Mouse (Mus musculus): ENCODE data around the gene Atp5d.

The Atp5d gene

DNA sequence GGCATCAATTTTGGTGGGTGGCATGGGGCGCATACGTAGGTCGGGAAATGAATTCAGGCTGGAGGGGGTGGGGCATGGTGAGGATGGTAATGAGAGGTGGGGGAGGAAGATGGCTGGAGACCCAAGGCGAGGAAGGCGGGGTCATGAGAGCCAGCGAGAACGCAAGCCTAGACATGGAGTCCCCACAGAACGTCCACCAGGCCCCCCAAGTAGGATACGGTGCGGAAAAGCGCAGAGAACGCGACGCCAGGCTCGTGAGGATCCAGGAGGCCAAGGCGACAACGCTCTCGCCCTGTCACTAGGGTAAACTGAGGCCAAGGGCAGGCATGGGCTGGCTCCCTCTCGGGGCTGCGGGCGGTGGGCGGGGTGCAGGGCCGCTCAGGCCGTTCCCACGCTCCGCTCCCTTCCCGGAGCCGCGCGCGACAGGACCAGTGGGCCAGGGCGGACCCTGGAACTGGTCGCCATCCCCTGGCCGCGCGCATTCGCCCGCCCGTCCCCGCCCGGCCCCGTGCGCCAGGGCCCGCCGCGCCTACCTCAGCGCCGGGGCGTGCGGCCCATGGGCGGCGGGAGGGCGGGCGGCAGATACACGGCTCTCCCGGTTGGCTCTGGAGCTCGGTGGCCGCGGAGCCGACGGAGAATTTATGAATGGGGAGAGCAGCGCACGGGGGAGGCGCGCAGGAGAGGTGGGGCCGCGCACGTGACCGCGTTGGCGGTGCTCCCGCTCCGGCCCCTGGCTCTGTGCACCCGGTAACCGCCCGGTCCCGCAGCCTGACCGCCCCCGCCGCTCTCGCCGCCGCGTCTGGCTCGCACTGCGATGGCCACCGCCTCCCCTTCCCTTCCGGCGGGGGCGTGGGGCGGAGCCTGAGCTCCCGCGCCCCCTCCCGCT lies at the start of gene Atp5d:
Gene Atp5d (plus strand): TSS at position 80 of the 886 bp plus-strand sequence.
- peak; percentile 49 for DNase-seq (ENCODE audit: low read depth)

DNA sequence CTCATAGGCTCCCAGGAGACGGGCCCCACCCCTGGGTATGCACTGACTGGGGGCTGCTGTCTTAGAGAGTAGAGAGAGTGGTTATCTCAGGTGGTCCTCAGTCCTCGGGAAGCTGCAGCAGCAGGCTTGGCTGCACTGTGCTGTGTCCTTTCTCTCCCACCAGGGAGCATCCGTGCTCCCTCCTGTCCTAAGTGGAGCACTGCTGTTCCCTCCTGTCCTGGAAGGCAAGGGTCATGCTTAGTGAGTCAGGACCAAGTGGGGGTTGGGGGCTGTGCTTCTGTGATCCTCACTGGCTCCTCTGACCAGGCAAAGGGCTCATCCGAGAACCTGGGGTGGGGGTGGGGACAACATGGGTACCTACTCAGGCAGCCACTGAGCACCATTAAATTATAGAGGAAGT lies 49.3 kb upstream of the Atp5d start:
- DNase-seq (ENCODE audit: low read depth), result no peak

DNA sequence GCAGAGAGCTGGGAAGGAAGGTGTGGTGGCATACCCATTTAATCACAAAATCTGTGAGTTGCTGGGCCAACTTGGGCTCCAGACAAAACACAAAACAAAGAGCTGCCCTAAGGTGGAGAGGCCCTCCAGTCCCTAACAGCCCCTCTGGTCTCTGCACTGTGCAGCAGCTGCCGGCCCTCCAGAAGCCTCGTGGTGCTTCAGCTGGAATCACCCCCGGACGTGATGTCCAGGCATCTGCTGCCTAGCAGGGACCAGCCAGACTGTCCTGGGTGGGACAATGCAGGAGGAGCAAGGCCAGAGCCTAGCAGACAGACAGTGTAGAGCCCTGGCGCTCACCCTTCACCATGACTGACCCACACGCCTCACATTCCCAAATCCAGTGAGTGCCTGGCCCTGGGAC lies 46.9 kb upstream of the Atp5d start:
- DNase-seq (ENCODE audit: low read depth), result no peak

DNA sequence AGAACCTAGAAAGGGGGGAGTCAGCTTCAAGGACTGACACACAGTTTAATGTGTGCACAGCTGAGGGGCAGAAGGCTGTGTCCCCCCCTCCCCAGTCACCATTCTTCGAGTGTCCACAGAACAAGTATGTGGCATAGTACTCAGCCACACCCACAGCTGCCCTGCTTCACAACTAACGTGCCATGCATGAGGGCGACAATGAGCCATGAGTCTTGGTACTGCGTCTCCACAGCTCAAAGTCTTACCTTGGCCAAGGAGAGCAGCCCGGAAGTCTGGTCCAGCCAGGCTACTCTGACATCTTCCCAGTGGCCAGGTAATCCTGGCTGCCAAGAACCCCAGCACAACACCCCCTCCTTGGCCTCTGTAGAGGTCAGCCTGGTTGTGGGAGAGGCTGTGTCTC lies 45.7 kb upstream of the Atp5d start:
- no peak for DNase-seq (ENCODE audit: low read depth)

DNA sequence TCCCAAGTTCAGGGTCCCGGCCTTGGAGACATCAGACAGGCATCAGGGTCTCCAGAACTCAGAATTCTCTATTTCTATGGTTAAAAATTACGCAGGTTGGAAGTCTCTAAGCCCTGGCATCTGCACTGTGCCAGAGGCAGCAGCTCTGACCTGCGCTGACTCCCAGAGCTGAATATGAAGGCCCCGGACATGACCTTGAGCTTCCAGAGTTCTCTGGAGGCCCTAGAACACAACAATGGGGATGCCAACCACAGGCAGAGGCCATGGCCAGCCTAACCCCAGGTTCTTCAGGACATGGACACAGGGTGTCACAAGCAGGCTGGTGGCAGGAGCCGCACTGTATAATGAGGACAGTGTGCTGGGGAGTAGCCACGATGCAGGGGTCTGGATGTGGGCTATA lies 44.3 kb upstream of the Atp5d start:
- no peak for DNase-seq (ENCODE audit: low read depth)

DNA sequence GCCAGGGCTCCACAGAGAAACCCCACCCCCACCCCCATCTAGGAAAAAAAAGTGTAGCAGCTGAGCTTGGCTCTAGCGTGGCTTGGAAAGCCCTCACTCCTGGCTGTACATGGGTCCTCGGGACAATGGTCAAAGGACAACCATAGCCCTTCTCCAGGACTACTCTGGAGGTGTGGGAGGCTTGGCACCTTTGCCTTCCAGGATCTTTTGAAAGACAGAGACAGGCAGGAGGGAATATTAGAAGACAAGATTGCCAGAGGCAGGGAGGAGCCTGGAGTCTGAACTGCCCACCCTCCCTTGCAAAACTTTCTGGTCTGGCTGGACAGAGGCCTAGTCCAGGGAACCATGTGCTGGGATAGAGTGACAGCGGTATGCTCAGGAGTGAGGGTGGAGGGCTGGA lies 43.7 kb upstream of the Atp5d start:
- DNase-seq (ENCODE audit: low read depth), result no peak

DNA sequence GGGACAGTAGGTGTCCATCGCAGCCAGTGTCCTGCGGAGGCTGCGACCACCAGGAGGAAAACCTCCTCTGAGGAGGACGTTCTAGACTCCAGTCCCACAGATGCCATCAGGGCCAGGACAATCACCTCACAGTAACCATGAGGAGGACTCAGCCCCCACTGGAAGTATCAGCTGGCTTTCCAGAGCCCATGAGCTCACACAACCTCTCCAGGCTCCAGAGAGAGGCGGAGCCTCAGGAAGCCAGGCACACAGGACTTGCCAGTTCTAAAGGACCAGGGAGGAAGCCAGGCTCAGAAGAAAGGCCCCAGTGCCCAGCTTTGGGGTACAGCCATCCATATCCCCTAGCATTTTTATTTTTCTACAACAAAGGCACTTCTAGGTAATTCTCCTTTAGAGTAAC lies 42.9 kb upstream of the Atp5d start:
- no peak for DNase-seq (ENCODE audit: low read depth)

DNA sequence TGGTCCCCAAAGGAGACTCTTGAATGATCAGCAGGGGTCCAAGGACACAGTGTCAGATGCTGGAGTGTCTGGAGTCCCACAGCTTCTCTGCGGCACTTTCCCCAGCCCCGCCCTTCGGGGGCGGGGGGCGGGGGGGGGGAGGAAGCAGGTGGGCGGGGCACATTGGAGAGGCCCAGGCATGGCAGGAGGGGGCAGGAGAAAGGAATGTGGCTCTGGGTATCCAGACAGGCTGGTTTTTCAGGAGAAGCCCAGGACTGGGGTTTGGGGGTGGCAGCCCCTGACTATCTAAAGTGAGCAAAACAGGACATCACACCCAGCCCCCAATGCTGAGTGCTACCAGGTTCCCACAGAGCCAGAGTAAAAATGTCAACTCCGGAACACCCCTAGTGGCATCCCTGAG lies 41.2 kb upstream of the Atp5d start:
- no peak for DNase-seq (ENCODE audit: low read depth)

DNA sequence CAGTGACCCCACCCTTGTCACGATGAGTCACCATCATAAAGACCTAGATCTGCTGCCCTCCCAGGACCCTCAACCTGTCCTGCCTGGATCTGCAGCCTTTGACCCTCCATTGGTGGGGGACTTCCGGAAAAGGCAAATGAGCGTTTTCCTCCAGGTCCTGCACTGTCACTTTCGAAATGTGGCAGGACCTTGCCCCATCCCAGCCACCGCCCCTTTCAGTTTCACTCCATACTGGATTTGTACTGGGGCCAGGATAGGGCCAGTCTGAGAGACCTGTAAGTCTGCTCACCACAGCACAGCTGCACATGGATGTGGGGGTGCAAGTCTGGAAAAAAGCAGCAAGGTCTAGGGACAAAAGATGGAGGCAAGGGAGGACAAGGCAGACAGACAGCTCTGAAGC lies 39.8 kb upstream of the Atp5d start:
- DNase-seq (ENCODE audit: low read depth), result no peak

DNA sequence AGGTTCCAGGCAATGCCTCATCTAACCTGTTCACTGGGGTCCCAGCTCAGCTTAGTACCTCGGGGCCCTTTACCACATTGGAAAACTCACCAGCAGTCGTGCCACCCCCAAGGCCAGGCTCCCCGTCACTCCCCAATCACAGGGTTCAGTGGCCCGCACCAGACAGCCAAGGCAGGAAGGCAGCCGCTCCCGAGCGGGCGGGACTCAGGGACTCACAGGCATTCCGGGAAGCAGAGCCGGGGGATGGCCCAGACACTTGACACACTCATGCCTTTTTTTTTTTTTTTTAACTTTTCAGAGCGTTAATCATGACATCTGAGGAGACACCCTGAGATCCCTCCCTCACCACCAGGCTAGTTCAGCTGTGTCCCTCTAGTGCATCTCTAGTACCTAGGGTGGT lies 37.5 kb upstream of the Atp5d start:
- no peak for DNase-seq (ENCODE audit: low read depth)

DNA sequence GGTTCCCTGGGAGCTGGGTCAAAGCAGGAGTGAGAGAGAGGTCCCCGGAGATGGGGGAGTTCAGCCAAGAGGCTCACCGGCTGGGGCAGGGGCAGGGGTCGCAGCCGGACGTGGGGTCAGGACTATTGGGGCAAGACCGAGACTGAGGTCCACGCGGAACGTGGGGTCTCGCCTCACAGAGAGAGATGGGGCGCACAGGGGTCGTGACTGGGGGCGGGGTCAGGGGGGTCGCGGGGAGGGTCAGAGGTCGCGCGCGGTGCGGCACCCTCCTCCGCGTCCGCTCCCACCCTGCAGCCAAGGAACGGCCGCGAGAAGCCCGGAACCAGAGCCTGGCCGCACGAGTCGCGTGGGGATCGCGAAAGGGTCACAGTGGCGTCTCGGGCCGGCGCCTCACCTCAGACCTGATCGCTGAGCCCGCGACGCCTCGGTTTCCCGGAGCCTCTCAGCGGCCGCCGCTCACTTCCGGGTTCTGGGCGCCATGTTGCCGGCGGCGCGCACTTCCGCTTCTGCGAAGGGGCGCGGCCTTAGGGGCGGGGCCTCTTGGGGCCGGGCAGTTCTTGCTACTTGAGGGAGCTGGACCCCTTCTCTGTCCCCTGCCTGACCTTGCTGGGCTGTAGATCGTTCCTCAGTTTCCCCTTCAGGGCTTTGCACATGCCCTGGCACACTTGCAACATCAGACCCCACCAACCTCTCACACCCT lies 36.1 kb upstream of the Atp5d start:
- peak; percentile 84 for DNase-seq (ENCODE audit: low read depth)

DNA sequence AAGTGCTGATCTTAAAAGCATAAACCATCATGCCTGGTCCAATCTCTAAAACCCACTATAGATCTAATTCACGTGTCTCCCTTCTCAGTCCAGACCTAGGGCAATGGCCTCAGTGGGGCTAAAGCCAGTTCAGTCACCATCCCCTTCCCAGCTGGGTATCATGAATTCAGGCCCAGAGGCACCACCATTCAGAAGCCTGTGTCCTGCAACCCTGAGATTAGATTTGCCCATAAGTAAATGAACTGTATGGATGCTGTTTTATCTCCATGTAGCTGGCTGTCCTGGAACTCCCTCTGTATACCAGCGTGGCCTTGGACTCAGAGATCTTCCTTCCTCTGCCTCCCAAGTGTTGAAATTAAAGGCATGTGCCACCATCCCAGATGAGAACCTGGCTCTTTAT lies 35.4 kb upstream of the Atp5d start:
- DNase-seq (ENCODE audit: low read depth), result no peak

DNA sequence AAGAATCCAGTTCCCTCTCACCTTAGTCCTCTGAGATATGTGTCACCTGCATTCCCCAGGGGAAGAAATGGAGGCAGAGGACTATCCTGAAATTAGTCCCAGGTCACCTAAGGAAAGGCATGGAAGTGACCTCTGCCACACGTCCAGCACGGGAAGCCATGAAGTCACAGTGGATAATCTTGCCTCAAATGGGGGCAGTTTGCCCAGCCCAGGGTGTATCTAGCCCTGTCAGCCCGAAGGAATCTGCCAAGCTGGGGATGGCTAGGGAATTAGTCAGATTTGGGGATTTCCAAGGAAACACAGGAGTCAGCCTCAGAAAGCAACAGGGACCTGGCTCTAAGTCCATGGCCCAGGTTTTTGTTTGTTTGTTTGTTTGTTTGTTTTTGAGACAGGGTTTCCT lies 34.3 kb upstream of the Atp5d start:
- no peak for DNase-seq (ENCODE audit: low read depth)

DNA sequence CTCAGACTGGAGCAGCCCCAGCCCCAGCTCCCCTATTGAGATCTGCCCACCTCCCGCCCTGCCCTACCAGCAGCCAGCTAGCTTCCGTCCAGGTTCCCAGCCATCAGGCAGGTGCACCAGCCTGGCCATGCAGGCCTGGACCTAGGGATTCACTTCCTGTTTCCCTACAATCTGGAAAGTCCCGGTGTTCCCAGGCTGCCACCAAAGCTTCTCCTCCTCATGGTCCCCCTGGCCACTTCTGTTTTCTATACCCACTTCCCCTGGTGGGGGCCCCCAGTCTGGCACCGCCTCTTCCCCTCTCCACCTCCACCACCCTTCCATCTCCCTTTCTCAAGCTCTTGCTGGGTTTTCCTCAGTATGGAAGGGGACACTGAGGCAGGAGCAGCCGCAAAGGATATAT lies 33.0 kb upstream of the Atp5d start, which contains the start of gene Sbno2:
Gene Sbno2 (minus strand): TSS at position 112 of the 400 bp plus-strand sequence.
- no peak for DNase-seq (ENCODE audit: low read depth)

DNA sequence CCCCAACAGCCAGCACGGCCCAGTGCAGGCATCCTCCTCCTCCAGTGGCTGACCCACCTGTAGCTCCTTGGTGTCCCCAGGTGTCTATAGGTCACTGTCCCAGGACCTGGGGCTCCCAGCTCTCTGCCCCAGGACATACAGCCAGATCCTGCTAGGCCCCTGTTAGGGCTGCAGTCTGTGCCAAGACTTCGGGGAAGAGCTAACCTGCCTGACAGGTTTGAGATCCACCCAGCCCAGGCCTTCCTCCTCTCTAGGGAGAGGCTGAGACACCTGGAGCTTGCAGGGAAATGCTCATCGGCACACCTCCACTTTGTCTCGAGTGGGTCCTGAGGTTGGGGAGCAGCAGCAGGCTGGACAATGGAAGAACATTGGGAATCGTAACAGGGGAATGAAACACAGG lies 32.5 kb upstream of the Atp5d start:
- DNase-seq (ENCODE audit: low read depth), result no peak

DNA sequence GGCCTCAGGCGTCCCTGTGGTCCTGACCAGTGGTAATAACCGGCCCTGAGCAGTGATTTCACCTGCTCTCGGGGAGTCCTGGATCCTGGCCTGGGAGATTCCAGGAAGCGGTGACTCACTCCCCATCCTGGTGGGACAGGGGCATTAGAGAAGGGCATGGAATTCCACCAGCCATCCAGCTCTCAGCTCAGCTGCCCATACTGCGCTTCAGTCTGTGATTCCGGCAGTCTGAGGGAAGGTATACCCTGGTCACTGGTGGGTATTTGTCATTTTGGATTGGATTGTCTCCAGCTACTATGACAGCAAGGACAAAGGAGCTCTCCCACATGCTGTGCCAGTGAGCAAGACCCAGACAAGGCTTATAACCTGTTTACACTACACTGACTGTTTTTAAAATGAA lies 30.8 kb upstream of the Atp5d start:
- DNase-seq (ENCODE audit: low read depth), result no peak

DNA sequence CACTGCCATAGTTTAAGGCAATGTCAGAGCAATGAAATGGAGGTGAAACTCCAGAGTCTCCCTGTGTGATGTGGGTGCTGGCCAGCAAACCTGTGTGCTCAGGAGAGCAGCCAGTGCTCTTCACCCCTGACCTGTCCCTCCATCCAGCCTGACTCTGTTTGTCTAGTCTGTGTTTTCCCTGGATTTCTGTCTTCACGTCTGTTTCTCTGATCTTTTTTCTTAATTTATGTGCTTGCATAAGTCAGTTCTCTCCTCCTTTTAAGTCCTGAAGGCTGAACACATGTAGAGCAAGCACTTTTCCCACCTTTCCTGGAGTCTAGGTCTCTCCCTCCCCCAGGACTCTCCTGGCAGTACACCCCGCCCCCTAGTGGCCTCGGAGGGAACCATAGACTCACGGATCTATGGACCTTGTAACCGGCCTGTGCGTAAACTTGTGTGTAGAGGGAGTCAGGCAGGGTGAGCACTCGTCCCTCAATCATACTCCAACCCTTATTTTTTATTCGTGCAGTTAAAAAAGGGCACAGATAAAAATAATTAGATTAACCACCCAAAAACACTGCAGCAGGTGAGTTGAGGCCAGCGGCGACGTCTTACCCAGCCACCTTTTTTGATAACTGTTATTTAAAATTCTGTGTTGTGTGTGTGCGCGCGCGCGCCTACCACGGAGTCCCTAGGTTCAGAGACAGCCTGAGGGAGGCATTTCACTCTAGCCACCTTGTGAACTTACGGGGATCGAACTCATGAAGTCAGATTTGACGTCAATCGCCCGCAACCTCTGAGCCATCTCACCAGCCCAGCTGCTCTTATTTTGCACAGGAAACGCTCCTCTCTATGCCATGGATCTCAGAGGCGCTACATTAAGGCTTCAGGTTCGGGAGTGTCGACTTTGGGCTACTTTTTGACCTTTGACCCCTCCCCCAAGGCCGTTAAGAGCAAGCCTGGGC lies 23.8 kb upstream of the Atp5d start:
- peak; percentile 93 for DNase-seq (ENCODE audit: low read depth)

DNA sequence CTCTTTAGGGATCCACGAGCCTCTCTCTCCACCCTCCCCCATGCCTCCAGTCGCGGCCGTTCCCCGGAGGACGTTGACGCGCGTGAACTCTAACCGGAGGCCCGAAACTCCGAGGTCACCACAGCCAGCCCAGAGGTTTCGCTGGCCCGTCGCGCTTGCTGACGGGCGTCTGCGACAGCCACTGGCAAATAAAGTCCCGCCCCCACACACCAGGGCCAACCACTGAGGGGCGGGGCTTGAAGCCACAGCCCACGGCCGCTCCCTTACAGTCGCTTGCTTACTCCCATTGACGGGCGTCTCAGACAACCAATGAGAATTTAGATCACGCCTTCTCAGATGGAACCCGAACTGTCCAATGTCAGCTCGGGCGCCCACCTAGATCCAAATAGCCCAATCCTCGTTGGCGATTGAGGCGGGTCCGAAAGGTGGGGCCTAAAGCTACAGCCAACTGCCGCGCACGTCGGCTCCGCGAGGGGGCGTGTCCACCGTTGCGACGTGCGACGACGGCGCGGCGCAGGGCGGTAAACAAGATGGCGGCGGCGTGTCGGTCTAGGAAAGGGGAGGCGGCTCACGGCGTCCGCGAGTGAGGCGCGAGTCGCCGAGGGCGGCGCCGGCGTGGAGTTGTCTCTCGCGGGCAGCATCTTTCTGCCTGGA lies 23.0 kb upstream of the Atp5d start, which contains the start of gene Stk11:
Gene Stk11 (plus strand): TSS at position 514 of the 654 bp plus-strand sequence.
- peak; percentile 100 for DNase-seq (ENCODE audit: low read depth)

DNA sequence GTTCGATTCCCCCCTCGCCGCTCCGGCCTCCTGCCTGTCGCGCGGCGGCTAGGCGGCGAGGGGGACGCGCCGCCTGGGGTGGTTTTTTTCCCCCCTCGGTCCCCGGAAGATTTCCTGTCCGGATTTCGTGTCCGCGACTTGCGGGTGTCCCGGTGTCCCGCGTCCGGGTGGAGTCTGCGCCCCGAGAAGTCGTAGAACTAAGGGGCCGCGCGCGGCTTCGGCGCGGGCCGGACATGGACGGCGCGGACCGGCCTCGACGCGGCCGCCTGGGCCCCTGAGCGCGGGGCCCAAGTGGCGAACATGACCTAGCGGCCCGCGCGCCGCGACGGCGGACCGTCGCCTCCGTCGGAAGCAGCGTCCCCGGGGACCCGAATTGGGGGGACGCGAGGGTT lies 22.5 kb upstream of the Atp5d start:
- no peak for DNase-seq (ENCODE audit: low read depth)

DNA sequence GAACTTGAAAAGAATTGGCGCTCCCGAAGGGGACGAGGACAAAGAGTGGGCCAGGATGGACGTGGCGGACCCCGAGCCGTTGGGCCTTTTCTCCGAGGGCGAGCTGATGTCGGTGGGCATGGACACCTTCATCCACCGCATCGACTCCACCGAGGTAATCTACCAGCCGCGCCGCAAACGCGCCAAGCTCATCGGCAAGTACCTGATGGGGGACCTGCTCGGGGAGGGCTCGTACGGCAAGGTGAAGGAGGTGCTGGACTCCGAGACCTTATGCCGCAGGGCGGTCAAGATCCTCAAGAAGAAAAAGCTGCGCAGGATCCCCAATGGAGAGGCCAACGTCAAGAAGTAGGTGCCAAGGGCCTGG lies 21.9 kb upstream of the Atp5d start:
- no peak for DNase-seq (ENCODE audit: low read depth)

DNA sequence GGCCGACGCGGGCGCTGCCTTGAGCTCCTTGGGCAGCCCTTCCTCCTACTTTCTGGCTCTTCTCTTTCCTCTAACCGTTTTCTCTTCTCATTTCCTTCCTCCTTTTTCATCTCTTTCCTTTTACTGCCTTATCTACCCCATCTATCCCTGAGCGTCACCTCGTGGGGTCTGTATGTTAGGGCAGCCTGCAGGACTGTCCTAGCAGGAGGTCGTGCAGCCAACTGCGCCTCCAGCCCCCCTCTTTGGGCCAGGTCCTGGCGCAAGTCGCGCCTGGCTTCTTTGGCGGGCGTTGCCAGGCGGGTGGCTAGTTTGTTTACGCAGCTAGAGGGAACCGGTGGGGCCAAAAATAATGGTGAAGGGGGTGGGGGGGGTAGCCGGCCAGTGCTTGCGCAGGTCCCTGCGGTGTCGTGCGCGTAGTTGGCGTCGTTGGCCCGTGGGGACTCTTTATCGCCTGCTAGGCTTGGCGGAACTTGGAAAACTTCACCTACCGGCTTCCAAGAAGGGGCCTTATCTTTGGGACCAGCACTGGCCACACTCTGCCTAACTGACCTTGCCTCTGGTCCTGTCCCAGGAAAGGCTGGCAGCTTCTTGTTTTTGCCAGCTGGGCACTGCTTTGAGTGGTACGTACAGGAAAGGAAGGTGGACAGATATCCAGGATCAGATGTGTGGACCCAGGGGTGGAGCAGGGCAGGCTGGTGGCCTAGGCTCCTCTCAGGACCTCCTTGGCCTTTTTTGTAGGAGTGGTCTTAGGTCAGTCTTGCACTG lies 21.3 kb upstream of the Atp5d start:
- peak; percentile 66 for DNase-seq (ENCODE audit: low read depth)
